21 mouse cellular contexts compared by ENCODE assay signal in the genomic region with DNA sequence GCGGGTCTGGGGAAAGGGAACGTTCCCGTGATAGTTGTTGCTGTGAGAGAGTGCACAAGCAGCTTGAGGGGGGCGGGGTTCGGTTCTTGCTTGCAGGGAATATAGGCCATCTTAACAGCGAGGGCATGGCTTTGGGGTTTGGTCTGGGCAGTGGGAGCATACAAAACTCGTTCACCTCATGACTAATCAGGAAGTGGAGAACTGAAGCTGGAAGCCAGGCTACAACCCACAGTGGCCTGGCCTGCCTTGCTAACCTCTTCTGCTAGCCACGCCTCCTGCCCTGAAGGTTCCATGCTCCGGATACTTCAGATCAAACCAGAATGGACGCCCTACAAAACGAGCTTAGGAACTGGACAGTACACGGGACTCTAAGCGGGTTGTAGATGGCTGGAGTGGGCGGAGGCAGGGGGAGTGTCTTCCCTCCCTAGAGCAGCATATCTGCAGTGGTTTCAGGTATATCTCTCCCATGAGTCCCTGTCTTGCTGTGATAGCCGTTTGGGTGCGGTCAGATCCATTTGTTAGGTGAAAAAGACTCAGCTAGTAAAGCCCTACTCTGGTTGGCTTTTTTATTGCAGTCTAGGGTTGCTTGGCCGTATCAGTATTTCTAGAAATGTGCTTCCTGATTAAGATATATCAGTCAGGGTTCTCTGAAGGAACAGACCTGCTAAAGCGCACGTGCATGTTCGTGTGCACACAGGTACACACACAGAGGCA. TPM values are rescaled to one million over a fixed set of nuclear protein-coding genes. Genes with fewer than 3 reads are reported as not detected.
DNase-seq lines count a peak whose midpoint lies in the region; ATAC-seq and TF ChIP-seq lines count a peak whose summit lies in the region.
"Had no signal": no experiment of that assay in that cellular context is flagged by ENCODE, and none has a peak within 500 bp of the region (broad histone marks: within the 10 kb centered on the region; RNA-seq: fewer than 3 reads in every experiment).

No protein-coding gene starts in this region.

- peak; percentile 15 to 61; a peak in 1 of 4 replicates for TF ChIP-seq POLR2A in MEL (IDR thresholded peaks at IDR 0.05; ENCODE audit: control insufficient read depth in 1 of 2, insufficient read depth in 1 of 2, low read depth in 1 of 2, low read length in 2 of 2, poor library complexity in 1 of 2)

- H3K27ac ChIP-seq in MEL (ENCODE audit: control insufficient read depth, low read depth, low read length) = peak overlapping the region; percentile 94
- H3K27ac ChIP-seq in liver, embryonic 11.5 days (ENCODE audit: low read depth, low read length) = no peak overlapping the region; the same call in 1 of the 2 replicates
- H3K27ac ChIP-seq: forebrain, embryonic 12.5 days; heart, embryonic 10.5 days; hindbrain, embryonic 14.5 days; limb, embryonic 13.5 days; midbrain, embryonic 15.5 days had no signal

- peak overlapping the region; percentile 50 to 53 for H3K4me3 ChIP-seq in MEL (ENCODE audit: control insufficient read depth in 1 of 2, insufficient read depth in 1 of 2, low read depth in 2 of 2, low read length in 2 of 2)
- H3K4me3 ChIP-seq in liver, embryonic 11.5 days (ENCODE audit: low read depth, low read length) = peak overlapping the region; percentile 10; the same call in 1 of the 2 replicates
- H3K4me3 ChIP-seq: forebrain, embryonic 12.5 days; heart, embryonic 10.5 days; limb, embryonic 13.5 days; midbrain, embryonic 15.5 days had no signal

- H3K27me3 ChIP-seq in MEL (ENCODE audit: control insufficient read depth in 1 of 2, insufficient read depth in 2 of 2, low read length in 2 of 2) = no peaks in the 10 kb centered on the region
- H3K27me3 ChIP-seq in liver, embryonic 11.5 days (replicated peaks; ENCODE audit: control insufficient read depth, insufficient read depth, low read length) = no peaks in the 10 kb centered on the region
- H3K27me3 ChIP-seq: forebrain, embryonic 12.5 days; limb, embryonic 13.5 days; midbrain, embryonic 15.5 days had no signal

- H3K79me2 ChIP-seq in MEL (ENCODE audit: control insufficient read depth, insufficient read depth, low read length, poor library complexity) = no peaks in the 10 kb centered on the region

- 59% methylated on average over 20 of the region's 20 CpGs for WGBS in liver, embryonic 11.5 days

- peak; percentile 93 for DNase-seq in MEL (ENCODE audit: low read depth, low spot score)
- no peak for DNase-seq in liver, embryonic 11.5 days (ENCODE audit: low spot score)
- no peak for DNase-seq in neural tube, embryonic 10.5 days (ENCODE audit: extremely low spot score, low spot score)
- DNase-seq in natural killer cell, adult 2 months (ENCODE audit: low spot score in 2 of 2) = no peak
- no peak for DNase-seq in thymus, postnatal 10 days (ENCODE audit: low spot score in 2 of 2)
- DNase-seq: adrenal gland, postnatal 25 days; cerebellum, adult 9-10 months; gastrocnemius, postnatal 25 days; heart, postnatal 10 days; kidney, adult 11 months; kidney, postnatal 25 days; right cerebral cortex, adult 18-20 months; thymus, postnatal 14 days had no signal

- TF ChIP-seq RAD21 in MEL (IDR thresholded peaks at IDR 0.05; ENCODE audit: low read depth, low read length) = no peak

- ATAC-seq in common myeloid progenitor, adult 5-6 weeks (replicated peaks; ENCODE audit: low read depth, poor library complexity, severe bottlenecking) = peak; percentile 52; the same call in 1 of the 2 replicates
- ATAC-seq in liver, embryonic 11.5 days (replicated peaks; ENCODE audit: low FRiP score) = peak; percentile 88
- peak; percentile 75 for ATAC-seq in megakaryocyte progenitor cell, adult 5-6 weeks (replicated peaks; ENCODE audit: poor library complexity)
- ATAC-seq: lung, postnatal 0 days; midbrain, embryonic 15.5 days had no signal

- peak overlapping the region; percentile 65 for H3K9ac ChIP-seq in MEL (ENCODE audit: control insufficient read depth, low read depth, low read length, poor library complexity, severe bottlenecking)
- no peak overlapping the region for H3K9ac ChIP-seq in liver, embryonic 11.5 days (ENCODE audit: low read depth, low read length)
- H3K9ac ChIP-seq: forebrain, embryonic 12.5 days; hindbrain, embryonic 14.5 days; limb, embryonic 13.5 days; midbrain, embryonic 15.5 days had no signal

- TF ChIP-seq EP300 in MEL (IDR thresholded peaks at IDR 0.05; ENCODE audit: low read depth in 1 of 2, low read length in 2 of 2) = peak; percentile 93 to 95

- no peak for TF ChIP-seq CTCF in MEL (IDR thresholded peaks at IDR 0.05 in 2 of 3, conservative IDR thresholded peaks at IDR 0.05 in 1 of 3; ENCODE audit: control insufficient read depth in 1 of 3, insufficient read depth in 1 of 3, low read depth in 2 of 3, low read length in 3 of 3, poor library complexity in 1 of 3, severe bottlenecking in 1 of 3)

- peaks cover 3 to 26% of the 10 kb centered on the region in 2 experiments; a peak in 3 of 4 replicates for H3K4me1 ChIP-seq in MEL (ENCODE audit: control insufficient read depth in 1 of 2, insufficient read depth in 2 of 2, low read length in 2 of 2)
- H3K4me1 ChIP-seq in liver, embryonic 11.5 days (replicated peaks; ENCODE audit: control insufficient read depth, insufficient read depth, low read length) = peaks cover 22% of the 10 kb centered on the region
- H3K4me1 ChIP-seq: limb, embryonic 13.5 days had no signal

- peak overlapping the region; percentile 59 for H3K4me2 ChIP-seq in liver, embryonic 11.5 days
- H3K4me2 ChIP-seq: forebrain, embryonic 12.5 days; hindbrain, embryonic 14.5 days; limb, embryonic 13.5 days; midbrain, embryonic 15.5 days had no signal

- no peaks in the 10 kb centered on the region for H3K9me3 ChIP-seq in MEL (replicated peaks; ENCODE audit: insufficient read depth, low read length)
- no peaks in the 10 kb centered on the region for H3K9me3 ChIP-seq in liver, embryonic 11.5 days (ENCODE audit: control insufficient read depth, low read length)
- H3K9me3 ChIP-seq: forebrain, embryonic 12.5 days; heart, embryonic 10.5 days; limb, embryonic 13.5 days; midbrain, embryonic 15.5 days had no signal

- peaks cover 0 to 20% of the 10 kb centered on the region in 2 experiments; a peak in 2 of 4 replicates for H3K36me3 ChIP-seq in MEL (ENCODE audit: control insufficient read depth in 1 of 2, insufficient read depth in 2 of 2, low read length in 2 of 2)
- no peaks in the 10 kb centered on the region for H3K36me3 ChIP-seq in liver, embryonic 11.5 days (ENCODE audit: control insufficient read depth, insufficient read depth, low read length)

TF ChIP-seq in MEL, 35 proteins besides CTCF, POLR2A, EP300 and RAD21:
- TF ChIP-seq NELFE (IDR thresholded peaks at IDR 0.05; ENCODE audit: low read depth, low read length) = peak; percentile 51
- peak; percentile 97 for TF ChIP-seq GATA1 (IDR thresholded peaks at IDR 0.05; ENCODE audit: low read depth, low read length)
- TF ChIP-seq RCOR1 (IDR thresholded peaks at IDR 0.05; ENCODE audit: low read depth, low read length) = peak; percentile 96
- TF ChIP-seq SIN3A (IDR thresholded peaks at IDR 0.05; ENCODE audit: low read length) = peak; percentile 78
- no peak for TF ChIP-seq ZNF384 (IDR thresholded peaks at IDR 0.05; ENCODE audit: low read depth, low read length)
- no peak for TF ChIP-seq UBTF (IDR thresholded peaks at IDR 0.05; ENCODE audit: borderline replicate concordance, insufficient read depth, low read depth, low read length)
- peak; percentile 72 for TF ChIP-seq TAL1 (IDR thresholded peaks at IDR 0.05; ENCODE audit: low read length)
- peak; percentile 94 for TF ChIP-seq TCF12 (IDR thresholded peaks at IDR 0.05; ENCODE audit: low read depth, low read length)
- no peak for TF ChIP-seq ZKSCAN1 (IDR thresholded peaks at IDR 0.05; ENCODE audit: low read depth, low read length)
- 0 out of 2 replicates have a peak, but pooled peaks have one; percentile 60 for TF ChIP-seq MAZ (IDR thresholded peaks at IDR 0.05; ENCODE audit: low read depth, low read length)
- TF ChIP-seq POLR2AphosphoS2 (IDR thresholded peaks at IDR 0.05; ENCODE audit: low read length) = no peak
- TF ChIP-seq BHLHE40 (IDR thresholded peaks at IDR 0.05; ENCODE audit: borderline replicate concordance, low read depth, low read length) = peak; percentile 98
- peak; percentile 80 for TF ChIP-seq MYC (IDR thresholded peaks at IDR 0.05; ENCODE audit: low read depth, low read length)
- no peak; the same call in 1 of the 2 replicates for TF ChIP-seq HCFC1 (IDR thresholded peaks at IDR 0.05; ENCODE audit: low read depth, low read length)
- 0 out of 2 replicates have a peak, but pooled peaks have one; percentile 65 for TF ChIP-seq MAX (IDR thresholded peaks at IDR 0.05; ENCODE audit: low read length)
- TF ChIP-seq SMC3 (IDR thresholded peaks at IDR 0.05; ENCODE audit: low read depth, low read length) = no peak
- peak; percentile 62 for TF ChIP-seq MXI1 (IDR thresholded peaks at IDR 0.05; ENCODE audit: low read depth, low read length)
- TF ChIP-seq MYB (IDR thresholded peaks at IDR 0.05; ENCODE audit: low read depth, low read length) = peak; percentile 70; the same call in 1 of the 2 replicates
- no peak; the same call in none of the 2 replicates for TF ChIP-seq ELF1 (IDR thresholded peaks at IDR 0.05; ENCODE audit: low read depth, low read length)
- peak; percentile 85 for TF ChIP-seq ETS1 (IDR thresholded peaks at IDR 0.05; ENCODE audit: low read depth, low read length)
- peak; percentile 57; the same call in 1 of the 2 replicates for TF ChIP-seq TBP (IDR thresholded peaks at IDR 0.05; ENCODE audit: low read depth, low read length)
- peak; percentile 45; the same call in 1 of the 2 replicates for TF ChIP-seq MAFK (IDR thresholded peaks at IDR 0.05; ENCODE audit: borderline replicate concordance, low read depth, low read length)
- no peak for TF ChIP-seq USF1 (IDR thresholded peaks at IDR 0.05; ENCODE audit: low read depth, low read length)
- TF ChIP-seq NRF1 (IDR thresholded peaks at IDR 0.05; ENCODE audit: insufficient read depth, low read depth, low read length, poor library complexity, severe bottlenecking) = no peak
- TF ChIP-seq ZMIZ1 (IDR thresholded peaks at IDR 0.05; ENCODE audit: low read depth, low read length) = peak; percentile 68
- TF ChIP-seq E2F4 (IDR thresholded peaks at IDR 0.05; ENCODE audit: borderline replicate concordance, low read depth, low read length) = no peak
- no peak for TF ChIP-seq JUND (IDR thresholded peaks at IDR 0.05; ENCODE audit: low read depth, low read length)
TF ChIP-seq in MEL: peak in this region for 16.

RNA-seq across cellular contexts. Expression of gene Kit, which starts 49.4 kb away (rescaled TPM):
- total RNA-seq in MEL (2012; rRNA removed) = 0.36 and 1.0 TPM in 2 replicates
- 1 to 10 TPM in 1 of 2 experiments, not detected in 1; 1.8 TPM for polyA plus RNA-seq in MEL (2012; ENCODE audit: insufficient read depth in 1 of 2, insufficient read length in 2 of 2, low read depth in 1 of 2, low replicate concordance in 2 of 2, missing spikeins in 1 of 2)
- total RNA-seq in common myeloid progenitor, adult 5-6 weeks (2017) = 183 and 195 TPM in 2 replicates
- 54.8 and 65.0 TPM in 2 replicates for polyA plus RNA-seq in liver, embryonic 11.5 days (2014; fragmentation: Nextera tagmentation; extraction: Ambion mirVana)
- total RNA-seq in megakaryocyte progenitor cell, adult 5-6 weeks (2015) = 170 and 204 TPM in 2 replicates
- total RNA-seq in megakaryocyte progenitor cell, adult 5-6 weeks (2017) = 88.1 and 106 TPM in 2 replicates

Comparison
In these comparisons a context has a peak if more than half of its experiments do, and no peak if none do; other contexts are left out.
1. RNA of gene Kit, which starts 49.4 kb away (total RNA-seq): 88.1 to 204 TPM in megakaryocyte progenitor cell, adult 5-6 weeks and 183 to 195 TPM in common myeloid progenitor, adult 5-6 weeks; 0.36 to 1.0 TPM in MEL; every median in the first group is over 10 times any median in the second.
2. Peak in every context shown above with its lines, with median percentiles within 50 percentile points of each other: ATAC-seq.